Mouse (Mus musculus) liver, embryonic 12.5 days (tissue): ENCODE measurements around the gene Sptbn4. TPM values are rescaled to one million over a fixed set of nuclear protein-coding genes. Genes with fewer than 3 reads are reported as not detected.

Experiments
- ATAC-seq: fragments of 200-750 bp; cut with Nextera tagmentation; 2 replicates; pipeline ENCODE4 v1.8.0; 2017; ENCODE audit warnings: moderate number of reproducible peaks, mild to moderate bottlenecking, moderate library complexity
- H3K27ac ChIP-seq: fragments of 300-500 bp; sonication (generic); 2 replicates; pipeline ENCODE4 v1.5.1; 2016; ENCODE audit warnings: mild to moderate bottlenecking
- H3K27me3 ChIP-seq: fragments of 300-500 bp; sonication (generic); replicated peaks from 2 replicates; pipeline ENCODE4 v1.6.1; 2016; ENCODE audit warnings: mild to moderate bottlenecking, moderate library complexity
- H3K36me3 ChIP-seq: fragments of 300-500 bp; sonication (generic); 2 replicates; pipeline ENCODE4 v1.6.1; 2016; ENCODE audit warnings: mild to moderate bottlenecking, moderate library complexity
- H3K4me1 ChIP-seq: fragments of 300-500 bp; sonication (generic); 2 replicates; pipeline ENCODE4 v1.6.1; 2016
- H3K4me2 ChIP-seq: fragments of 300-500 bp; sonication (generic); 2 replicates; pipeline ENCODE4 v1.6.1; 2016; ENCODE audit warnings: mild to moderate bottlenecking, moderate library complexity
- H3K4me3 ChIP-seq: fragments of 300-500 bp; sonication (generic); 2 replicates; pipeline ENCODE4 v1.5.1; 2016; ENCODE audit warnings: mild to moderate bottlenecking, moderate library complexity
- H3K9ac ChIP-seq: fragments of 300-500 bp; sonication (generic); 2 replicates; pipeline ENCODE4 v1.6.1; 2016; ENCODE audit warnings: mild to moderate bottlenecking, moderate library complexity
- H3K9me3 ChIP-seq: fragments of 300-500 bp; sonication (generic); replicated peaks from 2 replicates; pipeline ENCODE4 v1.6.1; 2016; ENCODE audit warnings: mild to moderate bottlenecking, moderate library complexity
- WGBS: fragments of 180-500 bp; shearing (Covaris S2); methylation state at CpG from one replicate; pipeline ENCODE4 v1.1.7; 2016; ENCODE audit not compliant: insufficient replicate concordance; 5-methylcytosine and 5-hydroxymethylcytosine counted together
- polyA plus RNA-seq: library from polyadenylated mRNA; unstranded; fragments of >200 nt; fragmentation: Nextera tagmentation; extraction: Ambion mirVana; gene quantifications from 2 replicates; pipeline ENCODE4 v1.2.1, GENCODE M21; 2016

Gene Sptbn4
- polyA plus RNA-seq, 1 experiment from 2014 or later = 0.12 TPM

GRCm38 (mm10) chr7:27356248-27356647 is 91.2 kb downstream of the Sptbn4 start:
- peaks cover 22% of the 10 kb centered on the region for H3K36me3 ChIP-seq
- H3K9me3 ChIP-seq = no peaks in the 10 kb centered on the region
- WGBS = 2% methylated on average over 16 of the region's 16 CpGs
- peaks cover 49% of the 10 kb centered on the region for H3K4me1 ChIP-seq
- peak overlapping the region; percentile 91 for H3K4me2 ChIP-seq
- H3K27ac ChIP-seq = peak overlapping the region; percentile 78
- peak overlapping the region; percentile 78 for H3K4me3 ChIP-seq
- ATAC-seq = peak; percentile 22
- no peaks in the 10 kb centered on the region; the same call in 1 of the 2 replicates for H3K27me3 ChIP-seq
- peak overlapping the region; percentile 78 for H3K9ac ChIP-seq

GRCm38 (mm10) chr7:27355745-27356240 is 91.7 kb downstream of the Sptbn4 start, which contains the start of gene Shkbp1:
Shkbp1 (minus strand) TSS chr7:27356019.
- Histone ChIP-seq H3K9me3 (no peaks in the 10 kb centered on the region), H3K4me3 (peak within 1 kb of the TSS; percentile 78), H3K36me3 (peaks cover 25% of the 10 kb centered on the region), H3K4me1 (peaks cover 45% of the 10 kb centered on the region), H3K27me3 (no peaks in the 10 kb centered on the region; the same call in 1 of the 2 replicates), H3K9ac (peak within 1 kb of the TSS; percentile 78), H3K4me2 (peak within 1 kb of the TSS; percentile 91), H3K27ac (peak within 1 kb of the TSS; percentile 89)
- under 1% methylated on average over 34 of the region's 34 CpGs for WGBS
- peak; percentile 89 for ATAC-seq

DNA sequence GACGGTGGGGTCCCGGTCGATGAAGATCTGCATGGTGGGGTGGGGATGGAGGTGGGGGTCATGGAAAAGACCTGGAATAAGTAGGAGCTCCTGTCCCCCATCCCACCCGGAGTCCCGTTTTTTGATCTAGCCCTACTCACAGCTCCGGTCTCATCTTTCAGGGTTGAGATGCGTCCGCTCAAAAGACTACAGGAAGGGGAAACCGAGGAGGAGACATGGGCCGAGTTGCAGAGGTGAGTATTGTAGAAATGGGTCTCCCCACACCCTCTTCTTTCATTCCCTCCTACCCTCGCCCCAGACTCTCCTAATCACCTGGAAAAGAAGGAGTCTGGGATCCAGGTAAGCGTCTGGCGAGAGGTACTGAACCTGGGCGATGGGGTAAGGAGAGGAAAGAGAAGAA is 92.2 kb downstream of the Sptbn4 start:
- peak overlapping the region; percentile 78 for H3K4me3 ChIP-seq
- peak overlapping the region; percentile 88 for H3K27ac ChIP-seq
- H3K4me2 ChIP-seq = peak overlapping the region; percentile 91
- no peaks in the 10 kb centered on the region for H3K9me3 ChIP-seq
- peaks cover 30% of the 10 kb centered on the region for H3K36me3 ChIP-seq
- WGBS = 12% methylated on average over 14 of the region's 14 CpGs
- peak overlapping the region; percentile 78 for H3K9ac ChIP-seq
- no peaks in the 10 kb centered on the region; the same call in 1 of the 2 replicates for H3K27me3 ChIP-seq
- H3K4me1 ChIP-seq = peaks cover 40% of the 10 kb centered on the region
- ATAC-seq = no peak

DNA sequence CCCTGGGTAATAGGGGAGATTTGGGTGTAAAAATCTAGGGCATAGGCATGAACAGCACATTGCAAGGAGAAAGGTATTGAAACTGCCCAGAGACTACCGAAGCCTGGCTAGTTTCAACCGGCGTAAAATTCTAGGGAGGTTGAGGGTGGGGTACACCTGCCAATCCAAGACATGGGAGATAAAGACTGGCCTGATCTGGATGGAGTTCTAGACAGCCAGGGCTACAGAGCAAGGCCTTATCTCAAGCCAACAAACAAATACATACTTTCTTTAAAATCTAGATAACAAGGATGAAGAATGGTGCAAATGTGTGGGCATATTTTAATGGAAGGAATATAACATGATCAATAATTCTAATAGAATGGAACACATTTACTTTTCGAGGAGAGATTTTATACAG is 92.7 kb downstream of the Sptbn4 start:
- peaks cover 33% of the 10 kb centered on the region for H3K36me3 ChIP-seq
- peak overlapping the region; percentile 89 for H3K27ac ChIP-seq
- WGBS = 16% methylated on average over 4 of the region's 4 CpGs
- peak overlapping the region; percentile 91 for H3K4me2 ChIP-seq
- H3K9me3 ChIP-seq = no peaks in the 10 kb centered on the region
- peak overlapping the region; percentile 78 for H3K9ac ChIP-seq
- peak; percentile 74 for ATAC-seq
- peaks cover 40% of the 10 kb centered on the region for H3K4me1 ChIP-seq
- no peaks in the 10 kb centered on the region; the same call in 1 of the 2 replicates for H3K27me3 ChIP-seq
- peak overlapping the region; percentile 78 for H3K4me3 ChIP-seq

GRCm38 (mm10) chr7:27354144-27354543 is 93.3 kb downstream of the Sptbn4 start:
- no peak for ATAC-seq
- Histone ChIP-seq H3K36me3 (peaks cover 39% of the 10 kb centered on the region), H3K4me3 (peak overlapping the region; percentile 78), H3K9me3 (no peaks in the 10 kb centered on the region), H3K4me2 (peak overlapping the region; percentile 91), H3K27ac (peak overlapping the region; percentile 89), H3K4me1 (peaks cover 40% of the 10 kb centered on the region), H3K27me3 (no peaks in the 10 kb centered on the region; the same call in 1 of the 2 replicates), H3K9ac (peak overlapping the region; percentile 78)
- WGBS = 18% methylated on average over 6 of the region's 6 CpGs

DNA sequence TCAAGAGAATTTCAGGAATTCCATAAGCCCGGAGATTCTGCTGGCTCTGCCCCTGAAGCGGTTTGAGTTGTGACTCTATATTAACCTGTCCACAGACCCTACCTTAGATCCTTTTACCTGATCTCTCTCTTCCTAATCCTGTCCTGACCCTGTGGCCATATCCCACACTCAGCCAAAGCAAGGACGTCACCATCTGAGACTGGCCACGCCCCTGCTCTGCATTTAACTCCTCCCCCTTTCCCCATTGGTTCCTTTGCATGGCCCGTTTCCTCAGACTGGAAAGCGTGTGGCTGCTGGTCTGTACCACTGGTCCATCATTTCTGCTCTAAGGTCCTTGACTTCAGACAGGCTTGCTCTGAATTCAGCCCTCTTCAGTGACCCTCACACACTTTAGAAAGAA is 102.0 kb downstream of the Sptbn4 start:
- Histone ChIP-seq H3K27me3 (peaks cover 2% of the 10 kb centered on the region), H3K36me3 (peaks cover 69% of the 10 kb centered on the region), H3K9ac (no peak overlapping the region), H3K27ac (no peak overlapping the region), H3K4me1 (no peaks in the 10 kb centered on the region), H3K4me2 (no peak overlapping the region), H3K4me3 (no peak overlapping the region), H3K9me3 (no peaks in the 10 kb centered on the region)
- 32% methylated on average over 6 of the region's 6 CpGs for WGBS
- peak; percentile 25; the same call in 1 of the 2 replicates for ATAC-seq

DNA sequence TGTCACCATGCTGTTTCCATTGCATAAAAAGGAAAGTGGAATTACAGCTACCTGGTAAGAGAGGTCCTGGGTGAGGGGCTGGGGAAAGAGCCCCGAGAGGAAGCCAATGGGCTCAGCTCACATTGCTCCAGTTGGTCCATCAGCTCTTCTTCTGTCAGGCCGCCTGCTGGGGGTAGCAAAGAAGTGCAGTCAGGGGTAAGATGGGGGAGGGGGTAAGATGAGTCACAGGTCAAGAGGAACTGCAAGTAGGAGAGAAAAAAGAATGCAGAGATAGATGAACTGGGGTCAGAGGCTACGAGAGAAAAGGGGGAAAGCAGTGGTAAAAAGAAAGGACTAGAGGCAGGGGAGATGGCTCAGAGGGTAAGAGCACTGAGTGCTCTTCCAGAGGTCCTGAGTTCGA is 104.9 kb downstream of the Sptbn4 start:
- no peak overlapping the region for H3K9ac ChIP-seq
- WGBS = 37% methylated on average over 4 of the region's 4 CpGs
- 0 out of 2 replicates have a peak, but pooled peaks cover 4% of the 10 kb centered on the region for H3K4me1 ChIP-seq
- H3K4me2 ChIP-seq = no peak overlapping the region
- no peak for ATAC-seq
- peaks cover 30% of the 10 kb centered on the region for H3K27me3 ChIP-seq
- no peak overlapping the region for H3K4me3 ChIP-seq
- no peak overlapping the region for H3K27ac ChIP-seq
- H3K36me3 ChIP-seq = peaks cover 43% of the 10 kb centered on the region
- H3K9me3 ChIP-seq = no peaks in the 10 kb centered on the region

- Histone ChIP-seq H3K9ac (no peak overlapping the region), H3K27ac (no peak overlapping the region), H3K36me3 (peaks cover 24% of the 10 kb centered on the region), H3K4me2 (no peak overlapping the region), H3K27me3 (peaks cover 61% of the 10 kb centered on the region), H3K4me1 (peaks cover 21% of the 10 kb centered on the region), H3K4me3 (no peak overlapping the region), H3K9me3 (no peaks in the 10 kb centered on the region)
- no peak for ATAC-seq
- 38% methylated on average over 7 of the region's 7 CpGs for WGBS
Measured at GRCm38 (mm10) chr7:27339519-27339918, 108.0 kb downstream of the Sptbn4 start.

DNA sequence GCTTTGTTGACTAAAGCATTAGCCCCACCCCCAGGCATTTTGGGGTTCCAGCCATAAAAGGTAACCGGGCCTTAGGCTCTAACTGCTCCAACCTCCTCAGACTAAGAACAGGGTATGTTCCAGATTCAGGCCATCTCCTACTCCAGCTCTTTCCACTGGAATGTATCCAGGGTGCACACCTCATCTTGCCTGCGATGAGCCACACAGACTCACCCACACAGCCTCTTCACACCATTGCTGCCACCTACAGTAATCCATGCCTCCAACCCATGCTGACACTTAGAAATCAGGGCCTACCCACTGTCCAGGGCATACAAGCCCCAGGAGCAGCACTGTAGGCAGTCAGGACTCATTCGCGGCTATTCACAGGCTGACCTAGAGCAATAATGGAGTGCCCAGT is 108.4 kb downstream of the Sptbn4 start:
- Histone ChIP-seq H3K4me1 (peaks cover 25% of the 10 kb centered on the region), H3K27ac (no peak overlapping the region), H3K4me3 (no peak overlapping the region), H3K9ac (no peak overlapping the region), H3K36me3 (peaks cover 20% of the 10 kb centered on the region), H3K4me2 (no peak overlapping the region), H3K27me3 (peaks cover 65% of the 10 kb centered on the region), H3K9me3 (no peaks in the 10 kb centered on the region)
- ATAC-seq = no peak
- WGBS = 63% methylated on average over 4 of the region's 4 CpGs

- Histone ChIP-seq H3K9me3 (no peaks in the 10 kb centered on the region), H3K9ac (no peak within 1 kb of the TSS), H3K4me2 (peak within 1 kb of the TSS; percentile 51), H3K27ac (no peak within 1 kb of the TSS), H3K36me3 (peaks cover 6% of the 10 kb centered on the region), H3K4me1 (peaks cover 41% of the 10 kb centered on the region), H3K27me3 (peaks cover 83% of the 10 kb centered on the region), H3K4me3 (peak within 1 kb of the TSS; percentile 33)
- ATAC-seq = peak; percentile 71
- 2% methylated on average over 36 of the region's 36 CpGs for WGBS
Measured at GRCm38 (mm10) chr7:27337175-27337853, 110.2 kb downstream of the Sptbn4 start, which contains the start of gene Ltbp4. Ltbp4 (minus strand) TSS chr7:27337692.

GRCm38 (mm10) chr7:27335928-27336823 is 111.3 kb downstream of the Sptbn4 start:
- H3K27me3 ChIP-seq = peaks cover 94% of the 10 kb centered on the region
- no peak overlapping the region for H3K27ac ChIP-seq
- no peak overlapping the region for H3K9ac ChIP-seq
- peak; percentile 65 for ATAC-seq
- WGBS = 3% methylated on average over 47 of the region's 47 CpGs
- H3K4me3 ChIP-seq = peak overlapping the region; percentile 6
- H3K4me1 ChIP-seq = peaks cover 52% of the 10 kb centered on the region
- H3K36me3 ChIP-seq = no peaks in the 10 kb centered on the region
- H3K4me2 ChIP-seq = peak overlapping the region; percentile 51
- no peaks in the 10 kb centered on the region for H3K9me3 ChIP-seq
